Mouse (Mus musculus): ENCODE results near the gene Klc1.

DNA sequence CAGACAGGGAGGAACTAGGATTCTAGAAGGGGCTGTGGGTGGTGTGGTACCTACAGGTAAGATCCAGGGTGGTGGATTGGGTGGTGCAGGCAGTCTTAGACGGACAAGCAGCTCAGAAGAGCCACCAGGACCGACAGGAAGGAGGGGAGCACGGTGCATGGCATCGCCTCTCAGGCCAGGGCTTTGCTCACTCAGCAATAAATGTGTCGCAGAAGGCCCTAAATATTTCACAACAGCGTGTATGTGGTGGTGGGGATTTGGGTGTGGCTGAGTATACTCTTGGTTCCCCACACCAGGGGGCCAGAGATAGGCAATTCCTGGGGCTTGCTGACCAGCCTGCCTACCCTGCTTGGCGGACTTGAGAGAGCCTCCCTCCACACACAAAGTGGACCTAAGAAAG lies 62.1 kb downstream of the Klc1 start:
- TF ChIP-seq CTCF (IDR thresholded peaks at IDR 0.05; ENCODE audit: borderline replicate concordance, insufficient read depth, low read length) (no peak), POLR2A (IDR thresholded peaks at IDR 0.05; ENCODE audit: low read depth, low read length) (no peak)

Measured in embryonic fibroblast, embryonic 13.5 days (primary cell).